Mouse (Mus musculus): Measurements from ENCODE around the gene Gfi1.

DNA sequence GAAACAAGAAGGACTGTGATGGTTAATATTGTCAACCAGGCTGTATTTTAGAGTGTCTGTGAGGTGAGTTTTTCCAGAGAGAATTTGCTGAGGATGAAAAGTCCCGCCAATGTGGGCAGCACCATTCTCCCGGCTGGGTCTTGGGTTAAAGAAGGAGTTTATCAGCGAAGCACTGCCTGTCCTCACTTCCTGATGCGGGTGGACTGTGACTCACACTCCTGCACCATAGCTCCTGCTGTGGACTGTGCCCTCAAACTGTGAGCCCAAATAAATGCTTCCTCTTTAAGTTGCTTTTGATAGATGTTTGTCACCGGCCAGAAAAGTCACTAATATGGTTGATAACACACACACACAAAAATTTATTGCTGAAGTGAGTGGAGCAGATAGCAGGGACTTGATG lies 10.3 kb upstream of the Gfi1 start:
- no peak for TF ChIP-seq CTCF (conservative IDR thresholded peaks at IDR 0.05 in 1 of 2, IDR thresholded peaks at IDR 0.05 in 1 of 2; ENCODE audit: low read depth in 2 of 2, low read length in 2 of 2)
- TF ChIP-seq ZKSCAN1 (IDR thresholded peaks at IDR 0.05; ENCODE audit: borderline replicate concordance, low read depth, low read length), result no peak
- no peak for TF ChIP-seq ZC3H11A (IDR thresholded peaks at IDR 0.05; ENCODE audit: low read depth, low read length)
- TF ChIP-seq EP300 (IDR thresholded peaks at IDR 0.05; ENCODE audit: low read length), result no peak

All from CH12.LX (cell line).